Mouse (Mus musculus) effector memory CD4-positive, alpha-beta T cell, adult 5 months (primary cell): ENCODE results near the gene Rcc1l. TPM values are rescaled to one million over a fixed set of nuclear protein-coding genes. Genes with fewer than 3 reads are reported as not detected.

Experiments
- polyA plus RNA-seq: library from polyadenylated mRNA; unstranded; fragments of 100-300 nt; shearing (Covaris generic); gene quantifications from one replicate; pipeline ENCODE4 v1.2.1, GENCODE M21; 2017

Rcc1l gene
- polyA plus RNA-seq: 15.9 TPM

GRCm38 (mm10) chr5:134176169-134176881 is at the start of gene Rcc1l:
TSS of gene Rcc1l (minus strand) at chr5:134176774.

GRCm38 (mm10) chr5:134183880-134184808 is 7.6 kb upstream of the Rcc1l start, which contains the start of gene Gtf2ird2:
TSS of gene Gtf2ird2 (plus strand) at chr5:134184019.

GRCm38 (mm10) chr5:134099496-134100211 is 76.9 kb downstream of the Rcc1l start, which contains the start of gene Castor2:
TSS of gene Castor2 (plus strand) at chr5:134099711.

Other genes starting within 250 kb of the Rcc1l start
- gene Castor2, start 77.1 kb downstream of the Rcc1l start, polyA plus RNA-seq: 3.0 TPM
- 7.5 TPM for gene Gtf2ird2, start 7.2 kb upstream of the Rcc1l start, polyA plus RNA-seq
- 3.0 TPM for gene Ncf1, start 52.9 kb upstream of the Rcc1l start, polyA plus RNA-seq
- 228 TPM for gene Gtf2i, start 138.0 kb upstream of the Rcc1l start, polyA plus RNA-seq